Mouse (Mus musculus): ENCODE measurements around the gene Actr6. TPM values are rescaled to one million over a fixed set of nuclear protein-coding genes. Genes with fewer than 3 reads are reported as not detected.

Actr6 gene
- polyA plus RNA-seq, 1 experiment from 2014 or later = 50.9 TPM

DNA sequence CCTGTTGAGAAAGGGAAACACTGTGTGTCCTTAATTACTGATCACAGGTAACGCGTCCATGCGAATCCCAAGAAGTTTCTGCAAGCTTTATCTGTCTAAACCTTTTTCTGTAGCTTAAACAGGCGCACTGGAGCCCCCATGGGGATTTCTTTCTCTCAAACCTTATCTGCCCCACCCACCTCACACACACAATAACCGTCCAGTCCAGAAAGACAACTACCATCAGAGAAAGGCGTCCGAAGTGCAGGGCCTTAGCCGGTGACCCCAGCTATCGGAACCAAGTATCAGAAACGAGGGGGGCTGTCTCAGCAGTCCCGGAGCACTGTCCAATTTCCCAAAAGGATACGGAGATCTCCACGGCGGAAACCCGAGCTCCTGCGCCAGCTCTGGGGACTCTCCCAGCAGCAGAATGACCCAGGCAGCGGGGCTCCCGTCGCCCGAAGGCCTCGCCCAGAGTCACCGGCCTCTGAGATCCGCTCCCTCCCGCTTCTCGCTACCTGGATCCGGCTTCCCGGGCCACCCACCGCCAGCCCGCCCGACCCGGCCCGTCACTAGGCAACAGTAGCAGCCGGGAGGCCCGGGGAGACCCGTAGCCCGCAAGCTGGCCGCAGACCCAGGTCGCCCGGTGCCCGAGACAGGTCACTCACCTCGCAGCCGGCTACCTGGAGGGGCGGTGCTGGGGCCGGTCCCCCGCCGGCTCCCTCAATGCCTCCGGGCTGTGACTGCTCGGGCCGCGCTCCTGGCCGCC lies 46.5 kb downstream of the Actr6 start:
- under 1% methylated on average over 51 of the region's 51 CpGs for WGBS
- no peaks in the 10 kb centered on the region for H3K27me3 ChIP-seq (ENCODE audit: control insufficient read depth, insufficient read depth, low read length)
- H3K4me3 ChIP-seq (ENCODE audit: low read depth, low read length) = peak overlapping the region; percentile 99
- ATAC-seq (replicated peaks; ENCODE audit: insufficient number of reproducible peaks, low FRiP score, low TSS enrichment, low read depth) = peak; percentile 81; the same call in 1 of the 2 replicates
- no peaks in the 10 kb centered on the region for H3K9me3 ChIP-seq (replicated peaks; ENCODE audit: control insufficient read depth, low read length)
- H3K4me2 ChIP-seq (ENCODE audit: low read depth, low read length) = peak overlapping the region; percentile 63
- H3K9ac ChIP-seq (replicated peaks; ENCODE audit: low read length) = peak overlapping the region; percentile 89
- no peaks in the 10 kb centered on the region for H3K36me3 ChIP-seq (replicated peaks; ENCODE audit: control insufficient read depth, insufficient read depth, low read depth, low read length)
- H3K4me1 ChIP-seq (ENCODE audit: control insufficient read depth, insufficient read depth, low read length) = no peaks in the 10 kb centered on the region
- peak; percentile 12 for DNase-seq (ENCODE audit: low spot score)
- no peak overlapping the region for H3K27ac ChIP-seq (replicated peaks; ENCODE audit: low read depth, low read length)

DNA sequence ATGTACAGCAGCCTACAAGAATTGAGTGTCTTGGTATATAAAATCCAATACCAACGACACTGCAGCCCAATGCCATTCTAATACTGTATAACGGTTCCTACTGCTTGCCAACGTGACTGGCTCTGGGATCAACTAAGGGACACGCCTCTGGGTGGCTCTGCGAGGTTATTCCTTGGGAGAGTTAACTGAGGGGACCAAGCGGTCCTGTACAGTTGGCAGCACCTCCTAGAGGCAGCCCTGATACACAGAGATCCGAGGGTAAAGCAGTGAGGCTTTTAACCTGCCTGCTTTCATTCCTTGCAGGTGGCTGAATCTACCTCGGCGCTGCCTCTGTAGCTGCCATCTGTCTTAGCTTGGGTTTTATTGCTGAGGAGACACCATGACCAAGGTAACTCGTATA lies 49.1 kb downstream of the Actr6 start:
- Histone ChIP-seq H3K9ac (replicated peaks; ENCODE audit: low read length) (no peak overlapping the region), H3K27ac (replicated peaks; ENCODE audit: low read depth, low read length) (no peak overlapping the region), H3K4me2 (ENCODE audit: low read depth, low read length) (no peak overlapping the region), H3K4me3 (ENCODE audit: low read depth, low read length) (no peak overlapping the region), H3K4me1 (ENCODE audit: control insufficient read depth, insufficient read depth, low read length) (no peaks in the 10 kb centered on the region), H3K27me3 (ENCODE audit: control insufficient read depth, insufficient read depth, low read length) (no peaks in the 10 kb centered on the region), H3K9me3 (replicated peaks; ENCODE audit: control insufficient read depth, low read length) (no peaks in the 10 kb centered on the region), H3K36me3 (replicated peaks; ENCODE audit: control insufficient read depth, insufficient read depth, low read depth, low read length) (no peaks in the 10 kb centered on the region)
- no peak for DNase-seq (ENCODE audit: low spot score)
- ATAC-seq (replicated peaks; ENCODE audit: insufficient number of reproducible peaks, low FRiP score, low TSS enrichment, low read depth) = no peak
- 78% methylated on average over 10 of the region's 10 CpGs for WGBS

GRCm38 (mm10) chr10:89682157-89682556 lies 49.9 kb downstream of the Actr6 start:
- H3K4me1 ChIP-seq (ENCODE audit: control insufficient read depth, insufficient read depth, low read length) = no peaks in the 10 kb centered on the region
- no peaks in the 10 kb centered on the region for H3K27me3 ChIP-seq (ENCODE audit: control insufficient read depth, insufficient read depth, low read length)
- H3K4me3 ChIP-seq (ENCODE audit: low read depth, low read length) = no peak overlapping the region
- H3K36me3 ChIP-seq (replicated peaks; ENCODE audit: control insufficient read depth, insufficient read depth, low read depth, low read length) = no peaks in the 10 kb centered on the region
- WGBS = 96% methylated on average over 1 of the region's 1 CpGs
- H3K4me2 ChIP-seq (ENCODE audit: low read depth, low read length) = no peak overlapping the region
- no peak overlapping the region for H3K27ac ChIP-seq (replicated peaks; ENCODE audit: low read depth, low read length)
- no peak for ATAC-seq (replicated peaks; ENCODE audit: insufficient number of reproducible peaks, low FRiP score, low TSS enrichment, low read depth)
- no peak for DNase-seq (ENCODE audit: low spot score)
- no peak overlapping the region for H3K9ac ChIP-seq (replicated peaks; ENCODE audit: low read length)
- H3K9me3 ChIP-seq (replicated peaks; ENCODE audit: control insufficient read depth, low read length) = no peaks in the 10 kb centered on the region

DNA sequence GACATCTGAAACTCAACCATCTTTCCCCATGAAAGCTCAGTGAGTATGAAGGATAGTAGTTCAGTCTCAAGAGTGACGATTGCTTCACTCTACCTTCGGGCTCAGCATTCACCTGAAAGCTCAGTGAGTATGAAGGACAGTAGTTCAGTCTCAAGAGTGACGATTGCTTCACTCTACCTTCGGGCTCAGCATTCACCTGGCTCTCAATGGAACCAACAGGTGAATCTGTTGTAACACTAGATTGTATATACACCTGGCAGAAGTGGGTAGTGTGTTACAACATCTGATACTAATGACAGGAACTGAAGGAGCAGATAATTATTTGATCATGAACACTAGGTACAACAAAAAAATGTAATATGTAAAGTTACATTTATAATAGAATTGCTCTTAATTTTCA lies 50.4 kb downstream of the Actr6 start:
- Histone ChIP-seq H3K27ac (replicated peaks; ENCODE audit: low read depth, low read length) (no peak overlapping the region), H3K9me3 (replicated peaks; ENCODE audit: control insufficient read depth, low read length) (no peaks in the 10 kb centered on the region), H3K36me3 (replicated peaks; ENCODE audit: control insufficient read depth, insufficient read depth, low read depth, low read length) (no peaks in the 10 kb centered on the region), H3K4me1 (ENCODE audit: control insufficient read depth, insufficient read depth, low read length) (no peaks in the 10 kb centered on the region), H3K9ac (replicated peaks; ENCODE audit: low read length) (no peak overlapping the region), H3K4me3 (ENCODE audit: low read depth, low read length) (no peak overlapping the region), H3K4me2 (ENCODE audit: low read depth, low read length) (no peak overlapping the region), H3K27me3 (ENCODE audit: control insufficient read depth, insufficient read depth, low read length) (no peaks in the 10 kb centered on the region)
- no peak for ATAC-seq (replicated peaks; ENCODE audit: insufficient number of reproducible peaks, low FRiP score, low TSS enrichment, low read depth)
- WGBS = 91% methylated on average over 4 of the region's 4 CpGs
- no peak for DNase-seq (ENCODE audit: low spot score)

- H3K9me3 ChIP-seq (replicated peaks; ENCODE audit: control insufficient read depth, low read length) = no peaks in the 10 kb centered on the region
- H3K9ac ChIP-seq (replicated peaks; ENCODE audit: low read length) = no peak overlapping the region
- DNase-seq (ENCODE audit: low spot score) = no peak
- no peak overlapping the region for H3K4me3 ChIP-seq (ENCODE audit: low read depth, low read length)
- ATAC-seq (replicated peaks; ENCODE audit: insufficient number of reproducible peaks, low FRiP score, low TSS enrichment, low read depth) = no peak
- no peaks in the 10 kb centered on the region for H3K27me3 ChIP-seq (ENCODE audit: control insufficient read depth, insufficient read depth, low read length)
- WGBS = 93% methylated on average over 3 of the region's 3 CpGs
- H3K4me1 ChIP-seq (ENCODE audit: control insufficient read depth, insufficient read depth, low read length) = no peaks in the 10 kb centered on the region
- no peaks in the 10 kb centered on the region for H3K36me3 ChIP-seq (replicated peaks; ENCODE audit: control insufficient read depth, insufficient read depth, low read depth, low read length)
- H3K27ac ChIP-seq (replicated peaks; ENCODE audit: low read depth, low read length) = no peak overlapping the region
- no peak overlapping the region for H3K4me2 ChIP-seq (ENCODE audit: low read depth, low read length)
Measured at GRCm38 (mm10) chr10:89680517-89680916, 51.6 kb downstream of the Actr6 start.

- H3K9ac ChIP-seq (replicated peaks; ENCODE audit: low read length) = no peak overlapping the region
- WGBS = 95% methylated on average over 1 of the region's 1 CpGs
- H3K4me2 ChIP-seq (ENCODE audit: low read depth, low read length) = no peak overlapping the region
- no peaks in the 10 kb centered on the region for H3K9me3 ChIP-seq (replicated peaks; ENCODE audit: control insufficient read depth, low read length)
- no peak overlapping the region for H3K27ac ChIP-seq (replicated peaks; ENCODE audit: low read depth, low read length)
- DNase-seq (ENCODE audit: low spot score) (no peak), ATAC-seq (replicated peaks; ENCODE audit: insufficient number of reproducible peaks, low FRiP score, low TSS enrichment, low read depth) (no peak)
- no peaks in the 10 kb centered on the region for H3K4me1 ChIP-seq (ENCODE audit: control insufficient read depth, insufficient read depth, low read length)
- H3K36me3 ChIP-seq (replicated peaks; ENCODE audit: control insufficient read depth, insufficient read depth, low read depth, low read length) = no peaks in the 10 kb centered on the region
- no peak overlapping the region for H3K4me3 ChIP-seq (ENCODE audit: low read depth, low read length)
- H3K27me3 ChIP-seq (ENCODE audit: control insufficient read depth, insufficient read depth, low read length) = no peaks in the 10 kb centered on the region
Measured at GRCm38 (mm10) chr10:89679448-89679847, 52.6 kb downstream of the Actr6 start.

DNA sequence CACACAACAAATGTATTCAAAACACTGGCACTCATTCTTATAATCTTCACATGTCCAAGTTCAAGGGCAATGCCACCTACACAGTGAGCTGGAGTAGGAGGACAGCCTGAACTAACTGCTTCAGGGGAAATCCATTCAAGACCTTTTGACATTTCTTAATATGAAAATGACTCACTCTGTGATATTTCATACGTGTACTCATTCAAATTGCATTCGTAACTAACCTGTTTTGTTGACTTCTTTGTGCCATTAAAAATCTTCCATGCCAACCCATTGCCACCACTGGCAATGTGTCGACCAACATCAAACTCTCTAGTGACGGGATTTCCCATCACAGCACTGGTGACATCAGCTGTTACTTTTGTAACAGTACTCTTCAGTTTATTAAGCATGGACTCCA lies 54.0 kb downstream of the Actr6 start:
- Histone ChIP-seq H3K4me3 (ENCODE audit: low read depth, low read length) (no peak overlapping the region), H3K4me2 (ENCODE audit: low read depth, low read length) (no peak overlapping the region), H3K9ac (replicated peaks; ENCODE audit: low read length) (no peak overlapping the region), H3K36me3 (replicated peaks; ENCODE audit: control insufficient read depth, insufficient read depth, low read depth, low read length) (no peaks in the 10 kb centered on the region), H3K9me3 (replicated peaks; ENCODE audit: control insufficient read depth, low read length) (no peaks in the 10 kb centered on the region), H3K27me3 (ENCODE audit: control insufficient read depth, insufficient read depth, low read length) (no peaks in the 10 kb centered on the region), H3K27ac (replicated peaks; ENCODE audit: low read depth, low read length) (no peak overlapping the region), H3K4me1 (ENCODE audit: control insufficient read depth, insufficient read depth, low read length) (no peaks in the 10 kb centered on the region)
- ATAC-seq (replicated peaks; ENCODE audit: insufficient number of reproducible peaks, low FRiP score, low TSS enrichment, low read depth) (no peak), DNase-seq (ENCODE audit: low spot score) (no peak)
- 85% methylated on average over 4 of the region's 4 CpGs for WGBS

DNA sequence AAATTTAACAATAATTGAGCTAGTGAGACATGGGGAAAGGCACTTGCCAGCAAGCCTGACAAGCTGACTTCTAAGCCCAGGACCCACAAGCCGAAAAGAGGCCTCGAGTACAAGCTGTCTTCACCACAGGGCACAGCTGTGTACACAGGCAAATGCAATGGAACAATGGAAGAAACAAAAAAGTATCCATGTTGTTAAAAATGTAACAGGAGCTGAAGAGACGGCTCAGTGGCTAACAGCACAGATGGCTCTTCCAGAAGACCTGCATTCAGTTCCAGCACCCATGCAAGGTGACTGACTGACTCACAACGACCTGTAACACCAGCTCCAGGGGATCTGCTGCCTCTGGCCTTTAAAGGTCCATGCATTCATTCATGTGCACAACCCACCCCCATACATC lies 55.5 kb downstream of the Actr6 start:
- Histone ChIP-seq H3K4me2 (ENCODE audit: low read depth, low read length) (no peak overlapping the region), H3K9me3 (replicated peaks; ENCODE audit: control insufficient read depth, low read length) (no peaks in the 10 kb centered on the region), H3K36me3 (replicated peaks; ENCODE audit: control insufficient read depth, insufficient read depth, low read depth, low read length) (no peaks in the 10 kb centered on the region), H3K27ac (replicated peaks; ENCODE audit: low read depth, low read length) (no peak overlapping the region), H3K4me1 (ENCODE audit: control insufficient read depth, insufficient read depth, low read length) (no peaks in the 10 kb centered on the region), H3K9ac (replicated peaks; ENCODE audit: low read length) (no peak overlapping the region), H3K4me3 (ENCODE audit: low read depth, low read length) (no peak overlapping the region), H3K27me3 (ENCODE audit: control insufficient read depth, insufficient read depth, low read length) (no peaks in the 10 kb centered on the region)
- no peak for ATAC-seq (replicated peaks; ENCODE audit: insufficient number of reproducible peaks, low FRiP score, low TSS enrichment, low read depth)
- DNase-seq (ENCODE audit: low spot score) = no peak
- 73% methylated on average over 4 of the region's 4 CpGs for WGBS
